Mouse (Mus musculus): Measurements from ENCODE around the gene Gm29049. TPM values are rescaled to one million over a fixed set of nuclear protein-coding genes. Genes with fewer than 3 reads are reported as not detected.
"Not testable (repeated sequence)": the region's sequence is repeated elsewhere in the genome, so short reads cannot be mapped to it uniquely, and the experiment has no call there.

The Gm29049 gene
- polyA plus RNA-seq (2012; rRNA removed), result not detected in 2 replicates

DNA sequence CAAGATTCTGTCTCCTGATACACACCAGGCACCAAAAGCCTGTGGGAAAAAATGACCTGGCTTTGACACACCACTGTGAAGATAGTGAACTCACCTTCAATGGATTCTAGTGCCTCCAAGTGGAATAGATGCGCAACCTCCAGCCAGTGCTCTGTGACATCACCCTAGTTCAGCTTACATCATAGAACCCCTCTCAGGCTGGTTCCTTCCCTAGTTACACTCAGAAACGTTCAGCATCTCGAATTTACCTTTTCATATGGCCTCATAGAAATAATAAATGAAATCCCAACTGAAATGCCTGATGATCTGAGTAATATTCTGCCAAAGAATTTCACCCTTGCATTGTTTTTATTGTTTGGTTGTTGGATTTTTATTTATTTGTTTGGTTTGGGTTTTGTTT, at the start of gene Gm29049:
Gene Gm29049 (minus strand): TSS at position 101 of the 400 bp plus-strand sequence.
- not testable (repeated sequence) for H3K4me1 ChIP-seq (ENCODE audit: control insufficient read depth, insufficient read depth, low read length); DNase-seq; H3K4me3 ChIP-seq (replicated peaks; ENCODE audit: extremely low read depth, low read depth, low read length)
- WGBS, result no CpG with 5 or more reads among the region's 3 CpGs

Other genes with a start within 250 kb of the Gm29049 start
- not detected in 2 replicates for gene Gm20825, start 74.3 kb upstream of the Gm29049 start, polyA plus RNA-seq (2012; rRNA removed)